24 mouse cellular contexts compared by ENCODE assay signal in the genomic region with DNA sequence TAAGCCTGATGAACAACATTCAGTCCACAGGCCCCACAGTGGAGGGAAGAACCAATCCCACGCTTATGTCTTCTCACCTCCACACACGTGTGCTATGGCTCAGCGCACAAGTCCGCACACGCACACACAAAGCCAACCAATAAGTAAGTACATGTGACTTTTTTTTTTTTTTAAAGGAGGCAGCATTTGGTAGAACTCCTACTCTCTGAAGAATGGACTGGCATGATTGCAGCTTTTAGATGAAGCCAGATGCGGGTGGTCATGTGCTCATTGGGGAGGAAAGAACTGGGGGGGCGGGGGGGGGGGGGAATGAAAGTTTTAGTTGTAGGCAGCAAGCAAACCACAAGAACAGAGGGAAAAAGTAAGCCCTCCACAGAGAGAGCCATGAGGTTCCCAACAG. TPM values are rescaled to one million over a fixed set of nuclear protein-coding genes. Genes with fewer than 3 reads are reported as not detected.
DNase-seq lines count a peak whose midpoint lies in the region; ATAC-seq and TF ChIP-seq lines count a peak whose summit lies in the region.
"Had no signal": no experiment of that assay in that cellular context is flagged by ENCODE, and none has a peak within 500 bp of the region (broad histone marks: within the 10 kb centered on the region; RNA-seq: fewer than 3 reads in every experiment).

No protein-coding gene starts in this region.

- no peak overlapping the region for H3K4me3 ChIP-seq in midbrain, postnatal 0 days (ENCODE audit: low read depth, low read length)
- H3K4me3 ChIP-seq: embryonic facial prominence, embryonic 10.5 days; embryonic facial prominence, embryonic 12.5 days; forebrain, embryonic 13.5 days; forebrain, embryonic 15.5 days had no signal

- H3K4me1 ChIP-seq in midbrain, postnatal 0 days (ENCODE audit: insufficient read depth, low read length) = no peaks in the 10 kb centered on the region

- peak; percentile 32 to 45 for DNase-seq in layer of hippocampus, adult 18-20 months (ENCODE audit: low spot score in 2 of 2)
- no peak for DNase-seq in layer of hippocampus, adult 9-10 months (ENCODE audit: low spot score)
- peak; percentile 43 for DNase-seq in layer of hippocampus, adult 9-11 months
- DNase-seq in layer of hippocampus, postnatal 36 days = no peak
- DNase-seq in brain, adult 2 months (ENCODE audit: low read depth, low spot score) = peak; percentile 64
- peak; percentile 45 for DNase-seq in telencephalon, adult 2 months (ENCODE audit: low read depth, low spot score)
- no peak for DNase-seq in midbrain, postnatal 0 days (ENCODE audit: low spot score)
- DNase-seq: adrenal gland, adult 2 months; adrenal gland, postnatal 10 days; adrenal gland, postnatal 25 days; cerebellum, adult 11-12 months; cerebellum, adult 2 months; cerebellum, adult 9-10 months; cerebellum, postnatal 10 days; cerebellum, postnatal 25 days had no signal

- WGBS in midbrain, postnatal 0 days = 85% methylated on average over 6 of the region's 7 CpGs

- no peak for ATAC-seq in midbrain, postnatal 0 days (ENCODE audit: low FRiP score)
- ATAC-seq: forebrain, embryonic 13.5 days; forebrain, embryonic 15.5 days had no signal

- TF ChIP-seq CTCF in midbrain, postnatal 0 days (IDR thresholded peaks at IDR 0.05) = no peak

- no peak overlapping the region for H3K27ac ChIP-seq in midbrain, postnatal 0 days (ENCODE audit: low read depth, low read length)
- H3K27ac ChIP-seq: embryonic facial prominence, embryonic 10.5 days; embryonic facial prominence, embryonic 12.5 days; forebrain, embryonic 13.5 days; forebrain, embryonic 15.5 days had no signal

- no peaks in the 10 kb centered on the region for H3K36me3 ChIP-seq in midbrain, postnatal 0 days (ENCODE audit: insufficient read depth, low read length)
- H3K36me3 ChIP-seq: embryonic facial prominence, embryonic 10.5 days; embryonic facial prominence, embryonic 12.5 days; forebrain, embryonic 15.5 days had no signal

- no peak overlapping the region for H3K4me2 ChIP-seq in midbrain, postnatal 0 days (ENCODE audit: low read depth, low read length, poor library complexity, severe bottlenecking)
- H3K4me2 ChIP-seq: embryonic facial prominence, embryonic 12.5 days; forebrain, embryonic 13.5 days; forebrain, embryonic 15.5 days had no signal

- H3K9ac ChIP-seq in midbrain, postnatal 0 days (replicated peaks; ENCODE audit: low read length, poor library complexity, severe bottlenecking) = no peak overlapping the region
- H3K9ac ChIP-seq: embryonic facial prominence, embryonic 12.5 days; forebrain, embryonic 13.5 days; forebrain, embryonic 15.5 days had no signal

- H3K9me3 ChIP-seq in midbrain, postnatal 0 days (ENCODE audit: low read length) = no peaks in the 10 kb centered on the region
- H3K9me3 ChIP-seq: forebrain, embryonic 15.5 days had no signal

- H3K27me3 ChIP-seq in midbrain, postnatal 0 days (ENCODE audit: insufficient read depth, low read length) = 0 out of 2 replicates have a peak, but pooled peaks cover 13% of the 10 kb centered on the region
- H3K27me3 ChIP-seq: embryonic facial prominence, embryonic 12.5 days had no signal

RNA-seq across cellular contexts. Expression of gene Cpn2, which starts 59.3 kb away (rescaled TPM):
- total RNA-seq in layer of hippocampus, adult 18-20 months (2021) = not detected
- not detected for total RNA-seq in layer of hippocampus, postnatal 36 days (2021)
- not detected in 2 replicates for total RNA-seq in midbrain, postnatal 0 days (2014; rRNA removed)
- not detected in 2 replicates for polyA plus RNA-seq in midbrain, postnatal 0 days (2015; fragmentation: Nextera tagmentation; extraction: Ambion mirVana)
- total RNA-seq: ES-E14, MEL had no signal
- polyA plus RNA-seq: cerebellum, adult 2 months; cortical plate, adult 2 months; embryonic facial prominence, embryonic 10.5 days; embryonic facial prominence, embryonic 12.5 days; embryonic facial prominence, embryonic 14.5 days; forebrain, embryonic 11.5 days; forebrain, embryonic 13.5 days; forebrain, embryonic 15.5 days had no signal

Comparison
In these comparisons a context has a peak if more than half of its experiments do, and no peak if none do; other contexts are left out.
1. DNase-seq: peak in layer of hippocampus, adult 18-20 months (2 of 2), layer of hippocampus, adult 9-11 months (single experiment), brain, adult 2 months (single experiment) and telencephalon, adult 2 months (single experiment); none in layer of hippocampus, adult 9-10 months (single experiment), layer of hippocampus, postnatal 36 days (0 of 2) and midbrain, postnatal 0 days (single experiment).